Mouse (Mus musculus): ENCODE results near the gene Lrrc42.
A peak's percentile ranks its signal among the peaks of the same experiment; 100 is the strongest.

Lrrc42 gene

GRCm38 (mm10) chr4:107253125-107254091 lies at the start of gene Lrrc42, which contains the start of gene Hspb11:
Gene Lrrc42 (minus strand): TSS chr4:107253532.
Gene Hspb11 (plus strand): TSS chr4:107253593.
- peak; percentile 64 for DNase-seq (ENCODE audit: low spot score)

- DNase-seq (ENCODE audit: low spot score) = no peak
These were observed 49.5 kb upstream of the Lrrc42 start for GRCm38 (mm10) chr4:107302832-107303231.

- no peak for DNase-seq (ENCODE audit: low spot score)
These were observed 48.9 kb upstream of the Lrrc42 start for GRCm38 (mm10) chr4:107302221-107302620.

GRCm38 (mm10) chr4:107300902-107301555 lies 47.7 kb upstream of the Lrrc42 start:
- DNase-seq (ENCODE audit: low spot score) = no peak

- no peak for DNase-seq (ENCODE audit: low spot score)
These were observed 47.0 kb upstream of the Lrrc42 start for GRCm38 (mm10) chr4:107300371-107300770.

GRCm38 (mm10) chr4:107299779-107300340 lies 46.5 kb upstream of the Lrrc42 start:
- DNase-seq (ENCODE audit: low spot score) = no peak

GRCm38 (mm10) chr4:107298071-107298606 lies 44.8 kb upstream of the Lrrc42 start:
- DNase-seq (ENCODE audit: low spot score) = no peak

- no peak for DNase-seq (ENCODE audit: low spot score)
These were observed 38.9 kb upstream of the Lrrc42 start for GRCm38 (mm10) chr4:107292273-107292662.

GRCm38 (mm10) chr4:107291611-107292272 lies 38.4 kb upstream of the Lrrc42 start:
- DNase-seq (ENCODE audit: low spot score) = peak; percentile 39

GRCm38 (mm10) chr4:107287517-107287916 lies 34.2 kb upstream of the Lrrc42 start:
- no peak for DNase-seq (ENCODE audit: low spot score)

GRCm38 (mm10) chr4:107286386-107286785 lies 33.1 kb upstream of the Lrrc42 start:
- DNase-seq (ENCODE audit: low spot score) = no peak

GRCm38 (mm10) chr4:107285446-107286200 lies 32.3 kb upstream of the Lrrc42 start:
- no peak for DNase-seq (ENCODE audit: low spot score)

GRCm38 (mm10) chr4:107280843-107281475 lies 27.6 kb upstream of the Lrrc42 start:
- no peak for DNase-seq (ENCODE audit: low spot score)

GRCm38 (mm10) chr4:107278188-107278707 lies 24.9 kb upstream of the Lrrc42 start:
- no peak for DNase-seq (ENCODE audit: low spot score)

- no peak for DNase-seq (ENCODE audit: low spot score)
These were observed 21.2 kb upstream of the Lrrc42 start for GRCm38 (mm10) chr4:107274511-107274910.

- no peak for DNase-seq (ENCODE audit: low spot score)
These were observed 20.4 kb upstream of the Lrrc42 start for GRCm38 (mm10) chr4:107273683-107274082.

GRCm38 (mm10) chr4:107260001-107260400 lies 6.7 kb upstream of the Lrrc42 start:
- no peak for DNase-seq (ENCODE audit: low spot score)

- DNase-seq (ENCODE audit: low spot score) = no peak
These were observed 1.1 kb upstream of the Lrrc42 start for GRCm38 (mm10) chr4:107254414-107254813.

- DNase-seq (ENCODE audit: low spot score) = no peak
These were observed 810 bp downstream of the Lrrc42 start for GRCm38 (mm10) chr4:107252522-107252921.

- DNase-seq (ENCODE audit: low spot score) = peak; percentile 63
These were observed 2.8 kb downstream of the Lrrc42 start for GRCm38 (mm10) chr4:107250494-107250893.

Data from layer of hippocampus, adult 9-10 months (tissue).